Mouse (Mus musculus) stomach, embryonic 16.5 days (tissue): ENCODE measurements around the gene Taf8. TPM values are rescaled to one million over a fixed set of nuclear protein-coding genes. Genes with fewer than 3 reads are reported as not detected.

Source experiments
- ATAC-seq: fragments of 200-750 bp; cut with Nextera tagmentation; 2 replicates; pipeline ENCODE4 v1.8.0; 2017; ENCODE audit warnings: moderate number of reproducible peaks, moderate TSS enrichment; ENCODE audit not compliant: insufficient read depth, low FRiP score
- H3K27ac ChIP-seq: fragments of 300-500 bp; sonication (generic); 2 replicates; pipeline ENCODE4 v1.5.1; 2014; ENCODE audit warnings: low read length
- H3K27me3 ChIP-seq: fragments of 300-500 bp; sonication (generic); 2 replicates; pipeline ENCODE4 v1.6.1; 2014; ENCODE audit warnings: low read length, control low read depth, mixed read lengths; ENCODE audit not compliant: control insufficient read depth, insufficient read depth
- H3K36me3 ChIP-seq: fragments of 300-500 bp; sonication (generic); 2 replicates; pipeline ENCODE4 v1.6.1; 2014; ENCODE audit warnings: low read length; ENCODE audit not compliant: control insufficient read depth, insufficient read depth
- H3K4me1 ChIP-seq: fragments of 300-500 bp; sonication (generic); 2 replicates; pipeline ENCODE4 v1.6.1; 2014; ENCODE audit warnings: low read length, control low read depth, mixed read lengths; ENCODE audit not compliant: control insufficient read depth, insufficient read depth
- H3K4me2 ChIP-seq: fragments of 300-500 bp; sonication (generic); 2 replicates; pipeline ENCODE4 v1.6.1; 2014; ENCODE audit warnings: low read depth, low read length, mixed read lengths
- H3K4me3 ChIP-seq: fragments of 300-500 bp; sonication (generic); replicated peaks from 2 replicates; pipeline ENCODE4 v1.5.1; 2014; ENCODE audit warnings: mild to moderate bottlenecking, low read length
- H3K9ac ChIP-seq: fragments of 300-500 bp; sonication (generic); 2 replicates; pipeline ENCODE4 v1.6.1; 2014; ENCODE audit warnings: low read length
- H3K9me3 ChIP-seq: fragments of 300-500 bp; sonication (generic); replicated peaks from 2 replicates; pipeline ENCODE4 v1.6.1; 2016; ENCODE audit warnings: low read length, control low read depth; ENCODE audit not compliant: control insufficient read depth
- WGBS: fragments of 180-500 bp; shearing (Covaris S2); extraction: QIAGEN DNeasy Blood & Tissue Kit; methylation state at CpG from one replicate; pipeline ENCODE4 v1.1.7; 2014; 5-methylcytosine and 5-hydroxymethylcytosine counted together
- polyA plus RNA-seq: library from polyadenylated mRNA; unstranded; fragments of >200 nt; fragmentation: Nextera tagmentation; extraction: Ambion mirVana; gene quantifications from 2 replicates; pipeline ENCODE4 v1.2.1, GENCODE M21; 2015

The Taf8 gene
- polyA plus RNA-seq, 1 experiment from 2014 or later: 27.3 TPM

- no peaks in the 10 kb centered on the region for H3K9me3 ChIP-seq
- no peak overlapping the region for H3K9ac ChIP-seq
- H3K36me3 ChIP-seq: no peaks in the 10 kb centered on the region
- peaks cover 11% of the 10 kb centered on the region; the same call in 1 of the 2 replicates for H3K4me1 ChIP-seq
- no peak overlapping the region for H3K27ac ChIP-seq
- H3K4me2 ChIP-seq: no peak overlapping the region
- 93% methylated on average over 13 of the region's 13 CpGs for WGBS
- H3K4me3 ChIP-seq: no peak overlapping the region
- no peaks in the 10 kb centered on the region for H3K27me3 ChIP-seq
- ATAC-seq: no peak
Measured at GRCm38 (mm10) chr17:47533691-47534090, 31.6 kb upstream of the Taf8 start.

- Histone ChIP-seq H3K27me3 (no peaks in the 10 kb centered on the region), H3K36me3 (no peaks in the 10 kb centered on the region), H3K9ac (no peak overlapping the region), H3K27ac (no peak overlapping the region), H3K4me3 (no peak overlapping the region), H3K4me1 (peaks cover 23% of the 10 kb centered on the region), H3K4me2 (no peak overlapping the region), H3K9me3 (no peaks in the 10 kb centered on the region)
- WGBS: 89% methylated on average over 5 of the region's 5 CpGs
- no peak for ATAC-seq
Measured at GRCm38 (mm10) chr17:47532364-47532763, 30.3 kb upstream of the Taf8 start.

GRCm38 (mm10) chr17:47531387-47531818, 29.3 kb upstream of the Taf8 start:
- 64% methylated on average over 10 of the region's 10 CpGs for WGBS
- peaks cover 33% of the 10 kb centered on the region for H3K4me1 ChIP-seq
- no peak overlapping the region for H3K9ac ChIP-seq
- H3K27ac ChIP-seq: no peak overlapping the region
- no peak for ATAC-seq
- no peak overlapping the region for H3K4me3 ChIP-seq
- no peak overlapping the region for H3K4me2 ChIP-seq
- no peaks in the 10 kb centered on the region for H3K27me3 ChIP-seq
- H3K9me3 ChIP-seq: no peaks in the 10 kb centered on the region
- H3K36me3 ChIP-seq: no peaks in the 10 kb centered on the region

GRCm38 (mm10) chr17:47529595-47529994, 27.5 kb upstream of the Taf8 start:
- Histone ChIP-seq H3K27ac (no peak overlapping the region), H3K4me1 (peaks cover 28% of the 10 kb centered on the region), H3K4me3 (no peak overlapping the region), H3K4me2 (no peak overlapping the region), H3K36me3 (no peaks in the 10 kb centered on the region), H3K27me3 (no peaks in the 10 kb centered on the region), H3K9ac (no peak overlapping the region), H3K9me3 (no peaks in the 10 kb centered on the region)
- WGBS: 88% methylated on average over 11 of the region's 11 CpGs
- no peak for ATAC-seq

- Histone ChIP-seq H3K4me1 (peaks cover 35% of the 10 kb centered on the region), H3K9ac (0 out of 2 replicates have a peak overlapping the region, but pooled peaks have one; percentile 4), H3K9me3 (no peaks in the 10 kb centered on the region), H3K27ac (no peak overlapping the region), H3K4me3 (no peak overlapping the region), H3K36me3 (no peaks in the 10 kb centered on the region), H3K27me3 (no peaks in the 10 kb centered on the region), H3K4me2 (no peak overlapping the region)
- no peak for ATAC-seq
- WGBS: 70% methylated on average over 8 of the region's 8 CpGs
Measured at GRCm38 (mm10) chr17:47528919-47529318, 26.8 kb upstream of the Taf8 start.

DNA sequence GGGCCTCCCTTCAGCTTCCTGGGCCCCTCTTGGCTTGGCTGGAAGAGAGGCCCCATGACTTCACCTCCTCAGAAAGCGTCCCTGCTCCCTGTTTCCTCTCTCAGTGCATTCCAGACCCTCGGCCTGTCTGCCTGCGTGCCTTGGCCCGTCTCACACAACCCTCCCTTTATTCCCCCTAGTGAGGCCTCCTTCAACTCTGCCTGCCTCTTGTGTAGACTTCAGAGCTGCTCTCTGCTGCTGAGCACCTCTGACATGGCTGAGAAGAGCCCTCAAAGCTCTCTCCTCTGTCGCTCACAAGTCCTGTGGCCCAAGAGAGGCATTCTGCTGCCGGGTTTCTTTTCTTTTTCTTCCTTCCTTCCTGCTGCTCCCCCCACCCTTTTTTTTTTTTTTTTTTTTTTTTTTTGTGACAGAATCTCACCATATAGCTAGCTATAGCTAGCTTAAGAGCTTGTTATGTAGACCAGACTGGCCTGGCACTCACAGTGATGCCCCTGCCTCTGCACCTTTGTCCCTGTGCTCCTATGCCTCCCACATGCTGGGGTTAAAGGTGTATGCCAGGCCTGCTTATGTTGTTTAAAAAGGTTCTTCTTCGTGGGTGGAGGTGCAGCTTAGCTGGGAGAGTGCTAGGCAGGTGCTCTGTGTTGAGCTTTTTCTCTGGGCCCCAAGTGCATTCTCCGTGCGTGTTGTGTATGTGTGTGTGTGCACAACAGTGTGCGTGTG, 25.6 kb upstream of the Taf8 start:
- peak overlapping the region; percentile 20 for H3K4me2 ChIP-seq
- no peaks in the 10 kb centered on the region for H3K36me3 ChIP-seq
- WGBS: 27% methylated on average over 10 of the region's 10 CpGs
- peak overlapping the region; percentile 88 for H3K27ac ChIP-seq
- ATAC-seq: peak; percentile 83
- no peak overlapping the region for H3K4me3 ChIP-seq
- no peaks in the 10 kb centered on the region for H3K27me3 ChIP-seq
- no peaks in the 10 kb centered on the region for H3K9me3 ChIP-seq
- peaks cover 47% of the 10 kb centered on the region for H3K4me1 ChIP-seq
- peak overlapping the region; percentile 70 for H3K9ac ChIP-seq

- Histone ChIP-seq H3K27me3 (no peaks in the 10 kb centered on the region), H3K4me3 (no peak overlapping the region), H3K9ac (peak overlapping the region; percentile 70; the same call in 1 of the 2 replicates), H3K36me3 (no peaks in the 10 kb centered on the region), H3K4me1 (peaks cover 54% of the 10 kb centered on the region), H3K27ac (peak overlapping the region; percentile 88), H3K9me3 (no peaks in the 10 kb centered on the region), H3K4me2 (peak overlapping the region; percentile 20; the same call in 1 of the 2 replicates)
- peak; percentile 44; the same call in 1 of the 2 replicates for ATAC-seq
- WGBS: 63% methylated on average over 17 of the region's 17 CpGs
Measured at GRCm38 (mm10) chr17:47526856-47527520, 24.9 kb upstream of the Taf8 start.

DNA sequence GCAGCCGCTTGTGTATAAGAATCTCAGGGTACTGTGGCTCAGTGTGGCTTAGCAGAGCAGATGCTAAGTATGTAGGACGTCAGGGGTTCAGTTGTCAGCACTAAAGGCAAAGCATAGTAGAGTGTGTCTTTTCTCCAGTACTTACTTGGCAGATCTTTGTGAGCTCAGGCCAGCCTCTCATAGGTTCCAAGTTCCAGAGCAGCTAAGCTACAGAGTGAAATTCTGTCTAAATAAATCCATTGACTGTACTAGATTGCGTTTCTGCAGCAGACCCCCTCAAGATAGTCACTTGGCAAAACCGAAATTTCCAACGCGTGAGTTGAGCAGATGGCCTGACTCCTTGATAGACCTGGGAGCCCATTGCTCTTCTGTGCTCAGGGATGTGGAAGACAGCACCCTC, 22.9 kb upstream of the Taf8 start:
- H3K36me3 ChIP-seq: no peaks in the 10 kb centered on the region
- H3K9me3 ChIP-seq: no peaks in the 10 kb centered on the region
- 75% methylated on average over 6 of the region's 6 CpGs for WGBS
- H3K4me3 ChIP-seq: no peak overlapping the region
- H3K4me1 ChIP-seq: peaks cover 65% of the 10 kb centered on the region
- no peaks in the 10 kb centered on the region for H3K27me3 ChIP-seq
- peak overlapping the region; percentile 95 for H3K27ac ChIP-seq
- H3K4me2 ChIP-seq: no peak overlapping the region
- ATAC-seq: no peak
- H3K9ac ChIP-seq: no peak overlapping the region

GRCm38 (mm10) chr17:47524055-47524454, 22.0 kb upstream of the Taf8 start:
- Histone ChIP-seq H3K4me3 (no peak overlapping the region), H3K9me3 (no peaks in the 10 kb centered on the region), H3K4me2 (no peak overlapping the region), H3K27ac (peak overlapping the region; percentile 95), H3K36me3 (no peaks in the 10 kb centered on the region), H3K9ac (peak overlapping the region; percentile 54; the same call in 1 of the 2 replicates), H3K27me3 (no peaks in the 10 kb centered on the region), H3K4me1 (peaks cover 67% of the 10 kb centered on the region)
- 62% methylated on average over 8 of the region's 8 CpGs for WGBS
- no peak for ATAC-seq
